15 mouse cellular contexts compared by ENCODE assay signal in the genomic region with DNA sequence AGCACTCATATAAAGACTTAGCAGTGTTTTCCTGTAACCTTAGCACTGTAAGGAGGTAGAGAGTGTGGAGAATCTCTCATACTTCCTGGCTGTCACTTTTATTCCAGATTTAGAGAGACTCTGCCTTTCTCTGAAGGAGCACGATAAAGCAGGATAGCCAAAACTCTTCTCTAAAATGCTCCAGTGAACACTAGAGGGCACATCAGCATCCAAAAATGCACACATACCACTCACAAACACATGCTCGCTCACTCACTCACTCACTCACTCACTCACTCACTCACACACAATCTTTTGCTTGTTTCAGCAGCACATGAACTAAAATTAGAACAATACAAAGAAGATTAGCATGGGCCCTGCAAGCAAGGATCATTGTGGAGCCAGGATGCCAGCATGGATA. TPM values are rescaled to one million over a fixed set of nuclear protein-coding genes. Genes with fewer than 3 reads are reported as not detected.
DNase-seq lines count a peak whose midpoint lies in the region; TF ChIP-seq lines count a peak whose summit lies in the region.
"Had no signal": no experiment of that assay in that cellular context is flagged by ENCODE, and none has a peak within 500 bp of the region (broad histone marks: within the 10 kb centered on the region; RNA-seq: fewer than 3 reads in every experiment).

No protein-coding gene starts in this region.

- peak; percentile 54 for TF ChIP-seq CTCF in gastrocnemius, adult 2 months (IDR thresholded peaks at IDR 0.05)

- intact Hi-C loops in gastrocnemius, adult 2 months (cut with DNase I), result loop anchor here (5.0 kb wide), 1 partner anchor 73 kb away; no protein-coding TSS in a partner anchor

- H3K27ac ChIP-seq in gastrocnemius, adult 2 months, result no peak overlapping the region
- H3K27ac ChIP-seq: embryonic facial prominence, embryonic 12.5 days; limb, embryonic 15.5 days; midbrain, embryonic 12.5 days; neural tube, embryonic 13.5 days had no signal

- H3K4me3 ChIP-seq in gastrocnemius, adult 2 months, result no peak overlapping the region
- H3K4me3 ChIP-seq: embryonic facial prominence, embryonic 12.5 days; limb, embryonic 15.5 days; midbrain, embryonic 12.5 days; neural tube, embryonic 13.5 days had no signal

- DNase-seq in gastrocnemius, adult 2 months, result no peak
- DNase-seq in gastrocnemius, adult 8-10 months (ENCODE audit: low spot score in 2 of 2), result no peak
- peak; percentile 26 to 29 for DNase-seq in kidney, postnatal 36 days
- DNase-seq in kidney, adult 18-20 months, result no peak
- DNase-seq in retina, postnatal 1 day, result peak; percentile 8
- no peak for DNase-seq in retina, embryonic 14.5 days (ENCODE audit: low spot score)
- peak; percentile 40 for DNase-seq in naive thymus-derived CD4-positive, alpha-beta T cell, adult 2 months (ENCODE audit: low read depth)
- no peak for DNase-seq in gastrocnemius, adult 18-20 months (ENCODE audit: low spot score)
- DNase-seq: cerebellum, adult 9-11 months; gastrocnemius, postnatal 25 days; heart, postnatal 14 days had no signal

RNA-seq across cellular contexts. Expression of gene March2, which starts 10.7 kb away (rescaled TPM):
- 10 to 100 TPM; 88.8 to 90.7 TPM for total RNA-seq in gastrocnemius, adult 2 months (2021)
- 100 to 1,000 TPM in 1 of 4 experiments, 10 to 100 TPM in 3; 90.1 to 113 (median 96.7) TPM for total RNA-seq in gastrocnemius, adult 8-10 months (2022)
- 10 to 100 TPM; 87.2 to 90.6 TPM for total RNA-seq in gastrocnemius, adult 18-20 months (2021)

RNA-seq across cellular contexts. Expression of gene Rab11b, which starts 31.1 kb away (rescaled TPM):
- total RNA-seq in gastrocnemius, adult 2 months (2021), result 100 to 1,000 TPM; 134 to 150 TPM
- 100 to 1,000 TPM; 131 to 136 (median 133) TPM for total RNA-seq in gastrocnemius, adult 8-10 months (2022)
- total RNA-seq in gastrocnemius, adult 18-20 months (2021), result 100 to 1,000 TPM; 138 to 142 TPM

RNA-seq across cellular contexts. Expression of gene Hnrnpm, which starts 42.6 kb away (rescaled TPM):
- 10 to 100 TPM; 79.1 to 95.6 TPM for total RNA-seq in gastrocnemius, adult 2 months (2021)
- total RNA-seq in gastrocnemius, adult 8-10 months (2022), result 10 to 100 TPM; 37.6 to 69.2 (median 57.2) TPM
- 10 to 100 TPM; 62.1 to 74.1 TPM for total RNA-seq in gastrocnemius, adult 18-20 months (2021)

RNA-seq across cellular contexts. Expression of gene Angptl4, which starts 52.4 kb away (rescaled TPM):
- total RNA-seq in gastrocnemius, adult 2 months (2021), result 1 to 10 TPM; 1.4 to 5.9 TPM
- total RNA-seq in gastrocnemius, adult 8-10 months (2022), result 1 to 10 TPM in 3 of 4 experiments, under 1 TPM in 1; 0.41 to 5.5 (median 3.0) TPM
- total RNA-seq in gastrocnemius, adult 18-20 months (2021), result 1 to 10 TPM; 4.3 to 6.6 TPM

Comparison
In these comparisons a context has a peak if more than half of its experiments do, and no peak if none do; other contexts are left out.
1. DNase-seq: peak in kidney, postnatal 36 days (2 of 2), retina, postnatal 1 day (single experiment) and naive thymus-derived CD4-positive, alpha-beta T cell, adult 2 months (single experiment); none in gastrocnemius, adult 2 months (single experiment), gastrocnemius, adult 8-10 months (0 of 2), kidney, adult 18-20 months (single experiment), retina, embryonic 14.5 days (single experiment) and gastrocnemius, adult 18-20 months (single experiment).